Mouse (Mus musculus) hindbrain, embryonic 14.5 days (tissue): ENCODE results near the gene Adgre4. TPM values are rescaled to one million over a fixed set of nuclear protein-coding genes. Genes with fewer than 3 reads are reported as not detected.
A peak's percentile ranks its signal among the peaks of the same experiment; 100 is the strongest.
"Not testable (repeated sequence)": the region's sequence is repeated elsewhere in the genome, so short reads cannot be mapped to it uniquely, and the experiment has no call there.

ENCODE experiments used
- ATAC-seq: fragments of 200-750 bp; cut with Nextera tagmentation; 2 replicates; pipeline ENCODE4 v1.8.0; 2017; ENCODE audit warnings: moderate number of reproducible peaks, mild to moderate bottlenecking, moderate TSS enrichment, moderate library complexity; ENCODE audit not compliant: low FRiP score
- DNase-seq: peaks from one replicate; pipeline ENCODE4 v3.0.0-alpha.2; 2015; ENCODE audit warnings: low spot score
- H3K27ac ChIP-seq: fragments of 300-500 bp; sonication (generic); 2 replicates; pipeline ENCODE4 v1.5.1; 2014; ENCODE audit warnings: mild to moderate bottlenecking, moderate library complexity
- H3K27me3 ChIP-seq: fragments of 300-500 bp; sonication (generic); 2 replicates; pipeline ENCODE4 v1.6.1; 2014; ENCODE audit warnings: mild to moderate bottlenecking, low read length, mixed read lengths; ENCODE audit not compliant: control insufficient read depth, insufficient read depth
- H3K36me3 ChIP-seq: fragments of 300-500 bp; sonication (generic); replicated peaks from 2 replicates; pipeline ENCODE4 v1.6.1; 2014; ENCODE audit not compliant: control insufficient read depth, insufficient read depth
- H3K4me1 ChIP-seq: fragments of 300-500 bp; sonication (generic); replicated peaks from 2 replicates; pipeline ENCODE4 v1.6.1; 2014; ENCODE audit warnings: antibody characterized with exemption, low read length, mixed read lengths; ENCODE audit not compliant: control insufficient read depth, insufficient read depth
- H3K4me2 ChIP-seq: fragments of 300-500 bp; sonication (generic); replicated peaks from 2 replicates; pipeline ENCODE4 v1.6.1; 2014; ENCODE audit warnings: mild to moderate bottlenecking, moderate library complexity
- H3K4me3 ChIP-seq: fragments of 300-500 bp; sonication (generic); replicated peaks from 2 replicates; pipeline ENCODE4 v1.5.1; 2014; ENCODE audit warnings: mild to moderate bottlenecking, low read length
- H3K9ac ChIP-seq: fragments of 300-500 bp; sonication (generic); 2 replicates; pipeline ENCODE4 v1.6.1; 2014
- H3K9me3 ChIP-seq: fragments of 300-500 bp; sonication (generic); 2 replicates; pipeline ENCODE4 v1.6.1; 2016; ENCODE audit warnings: low read length; ENCODE audit not compliant: control insufficient read depth
- WGBS: fragments of 180-500 bp; shearing (Covaris S2); extraction: QIAGEN DNeasy Blood & Tissue Kit; methylation state at CpG from one replicate; pipeline ENCODE4 v1.1.7; 2014; 5-methylcytosine and 5-hydroxymethylcytosine counted together
- polyA plus RNA-seq: library from polyadenylated mRNA; unstranded; fragments of >200 nt; fragmentation: Nextera tagmentation; extraction: Ambion mirVana; gene quantifications from 2 replicates; pipeline ENCODE4 v1.2.1, GENCODE M21; 2014

Gene Adgre4
- polyA plus RNA-seq, 1 experiment from 2014 or later = 0.16 TPM

DNA sequence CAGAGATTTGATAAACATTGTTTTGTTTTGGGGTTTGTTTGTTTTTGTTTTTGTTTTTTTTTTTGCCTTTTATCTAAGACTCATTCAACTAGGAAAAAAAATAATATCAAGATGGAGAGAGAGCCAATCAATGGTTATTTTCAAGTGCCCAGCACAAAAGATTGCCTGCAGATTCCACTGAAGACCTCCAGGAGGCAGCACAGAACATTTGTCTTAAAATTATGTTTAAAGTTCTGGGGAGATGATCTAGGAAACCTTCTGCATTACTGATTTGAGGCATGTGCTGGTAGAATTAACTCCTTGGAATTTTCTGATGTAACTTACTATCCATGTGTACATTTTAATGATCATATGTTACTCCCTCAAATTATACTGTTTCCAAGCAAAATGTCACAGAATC is 63.9 kb downstream of the Adgre4 start:
- no peak for ATAC-seq
- H3K36me3 ChIP-seq = no peaks in the 10 kb centered on the region
- H3K4me3 ChIP-seq = no peak overlapping the region
- no peaks in the 10 kb centered on the region for H3K9me3 ChIP-seq
- H3K27ac ChIP-seq = no peak overlapping the region
- DNase-seq = peak; percentile 28
- H3K9ac ChIP-seq = no peak overlapping the region
- H3K4me1 ChIP-seq = no peaks in the 10 kb centered on the region
- no peaks in the 10 kb centered on the region for H3K27me3 ChIP-seq
- no peak overlapping the region for H3K4me2 ChIP-seq

DNA sequence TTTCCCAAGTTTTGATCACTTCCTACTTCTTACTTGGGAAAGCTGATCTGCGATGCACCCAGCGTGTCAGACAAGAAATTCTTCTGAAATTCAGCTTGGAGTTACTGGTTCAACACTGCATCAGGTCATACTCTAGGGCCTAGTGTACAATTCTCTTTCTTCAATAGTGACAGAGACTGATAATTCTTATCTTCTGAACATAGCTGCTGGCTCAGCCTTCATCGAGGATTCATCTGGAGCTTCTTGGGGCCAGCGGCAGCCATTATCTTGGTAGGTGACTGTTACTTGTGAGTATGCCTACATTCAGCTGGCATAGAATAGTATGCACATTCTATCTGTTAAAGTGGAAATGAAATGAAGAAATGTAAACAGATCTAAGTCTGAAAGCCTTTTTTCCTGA is 67.1 kb downstream of the Adgre4 start:
- DNase-seq = no peak
- Histone ChIP-seq H3K4me3 (no peak overlapping the region), H3K36me3 (no peaks in the 10 kb centered on the region), H3K4me2 (no peak overlapping the region), H3K4me1 (no peaks in the 10 kb centered on the region), H3K27ac (no peak overlapping the region), H3K27me3 (no peaks in the 10 kb centered on the region), H3K9me3 (no peaks in the 10 kb centered on the region), H3K9ac (no peak overlapping the region)
- WGBS = 94% methylated on average over 4 of the region's 4 CpGs
- no peak for ATAC-seq

DNA sequence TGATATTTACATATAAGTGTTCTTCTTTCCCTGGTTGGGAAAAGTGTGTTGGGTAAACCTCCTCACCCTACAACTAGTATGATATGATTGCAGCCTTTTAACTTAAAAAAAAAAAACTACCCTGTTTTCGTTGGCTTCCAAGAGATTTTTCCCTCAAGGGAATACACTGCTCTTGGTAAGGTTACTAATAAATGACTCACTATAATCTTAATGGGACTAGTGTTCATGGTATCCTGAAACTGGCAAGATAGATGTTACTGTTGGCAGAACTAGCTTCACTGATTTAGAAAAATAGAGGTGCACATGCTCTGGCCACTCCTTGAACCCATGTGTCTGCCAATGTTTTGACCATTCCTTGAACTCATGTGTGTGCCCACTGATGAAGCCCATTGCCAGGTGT is 71.8 kb downstream of the Adgre4 start:
- ATAC-seq = no peak
- WGBS = 74% methylated on average over 1 of the region's 1 CpGs
- H3K27me3 ChIP-seq = no peaks in the 10 kb centered on the region

DNA sequence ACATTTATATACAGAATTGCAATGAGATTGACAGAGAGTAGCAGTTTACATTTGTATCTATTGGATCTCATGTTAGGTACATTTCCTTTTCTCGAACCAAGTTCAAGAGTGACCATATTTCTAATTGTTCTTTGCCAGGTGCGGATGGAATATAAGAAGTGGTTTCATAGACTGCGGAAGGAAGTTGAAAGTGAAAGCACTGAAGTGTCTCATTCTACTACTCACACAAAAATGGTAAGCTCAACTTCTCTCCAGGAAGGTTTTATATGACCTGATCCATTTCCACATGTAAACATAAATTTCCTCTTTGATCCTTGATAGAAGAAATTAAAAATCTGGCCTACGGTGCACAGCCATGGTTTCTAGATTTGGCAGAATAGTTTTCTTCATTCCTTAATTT is 93.3 kb downstream of the Adgre4 start:
- Histone ChIP-seq H3K4me3 (no peak overlapping the region), H3K9me3 (no peaks in the 10 kb centered on the region), H3K4me1 (no peaks in the 10 kb centered on the region), H3K27me3 (no peaks in the 10 kb centered on the region), H3K4me2 (no peak overlapping the region), H3K9ac (no peak overlapping the region), H3K27ac (no peak overlapping the region), H3K36me3 (no peaks in the 10 kb centered on the region)
- 91% methylated on average over 4 of the region's 4 CpGs for WGBS
- no peak for DNase-seq
- ATAC-seq = no peak

More for the DNA sequence above, 71.8 kb downstream of the Adgre4 start:
- Histone ChIP-seq H3K4me1 (no peaks in the 10 kb centered on the region), H3K9me3 (no peaks in the 10 kb centered on the region), H3K36me3 (no peaks in the 10 kb centered on the region), H3K4me2 (no peak overlapping the region), H3K9ac (no peak overlapping the region), H3K4me3 (no peak overlapping the region), H3K27ac (no peak overlapping the region)
- DNase-seq = no peak

DNA sequence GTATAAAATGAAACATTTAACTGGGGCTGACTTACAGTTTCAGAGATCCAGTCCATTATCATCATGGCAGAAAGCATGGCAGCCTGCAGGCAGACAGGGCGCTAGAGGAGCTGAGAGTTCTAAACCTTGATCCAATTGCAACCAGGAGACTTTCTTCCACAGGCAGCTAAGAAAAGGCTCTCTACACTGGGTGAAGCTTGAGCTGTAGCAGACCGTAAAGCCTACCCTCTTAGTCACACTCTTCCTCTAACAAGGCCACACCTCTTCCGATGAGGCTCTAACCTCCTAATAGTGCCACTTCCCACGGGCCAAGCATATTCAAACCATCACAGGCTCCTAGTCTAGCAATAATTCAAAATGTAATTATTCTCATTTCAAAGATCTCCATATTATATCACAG is 127.4 kb downstream of the Adgre4 start:
- no peak overlapping the region for H3K4me3 ChIP-seq
- ATAC-seq (no peak), DNase-seq (no peak)
- H3K9ac ChIP-seq = no peak overlapping the region
- H3K27me3 ChIP-seq = no peaks in the 10 kb centered on the region
- WGBS = 89% methylated on average over 4 of the region's 4 CpGs
- H3K4me2 ChIP-seq = no peak overlapping the region; the same call in 1 of the 2 replicates
- H3K9me3 ChIP-seq = no peaks in the 10 kb centered on the region
- H3K36me3 ChIP-seq = no peaks in the 10 kb centered on the region
- H3K4me1 ChIP-seq = peaks cover 14% of the 10 kb centered on the region
- H3K27ac ChIP-seq = no peak overlapping the region

DNA sequence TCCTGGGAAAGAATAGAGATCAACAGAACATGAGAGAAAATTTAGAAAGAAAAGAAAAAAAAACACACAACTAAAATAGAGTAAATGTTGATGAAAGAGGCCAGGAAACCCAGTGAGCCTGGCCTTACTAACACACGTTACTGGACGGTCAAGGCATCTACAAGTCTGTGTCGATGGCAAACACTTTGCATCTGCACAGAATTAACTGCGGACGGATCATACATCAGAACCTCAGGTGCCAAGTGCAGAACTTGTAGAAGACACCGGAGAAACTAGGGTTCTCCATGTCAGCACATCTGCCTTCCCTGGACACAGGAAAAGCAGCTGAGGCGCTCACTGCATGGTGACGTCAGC is 128.5 kb downstream of the Adgre4 start:
- WGBS = 2% methylated on average over 6 of the region's 8 CpGs

DNA sequence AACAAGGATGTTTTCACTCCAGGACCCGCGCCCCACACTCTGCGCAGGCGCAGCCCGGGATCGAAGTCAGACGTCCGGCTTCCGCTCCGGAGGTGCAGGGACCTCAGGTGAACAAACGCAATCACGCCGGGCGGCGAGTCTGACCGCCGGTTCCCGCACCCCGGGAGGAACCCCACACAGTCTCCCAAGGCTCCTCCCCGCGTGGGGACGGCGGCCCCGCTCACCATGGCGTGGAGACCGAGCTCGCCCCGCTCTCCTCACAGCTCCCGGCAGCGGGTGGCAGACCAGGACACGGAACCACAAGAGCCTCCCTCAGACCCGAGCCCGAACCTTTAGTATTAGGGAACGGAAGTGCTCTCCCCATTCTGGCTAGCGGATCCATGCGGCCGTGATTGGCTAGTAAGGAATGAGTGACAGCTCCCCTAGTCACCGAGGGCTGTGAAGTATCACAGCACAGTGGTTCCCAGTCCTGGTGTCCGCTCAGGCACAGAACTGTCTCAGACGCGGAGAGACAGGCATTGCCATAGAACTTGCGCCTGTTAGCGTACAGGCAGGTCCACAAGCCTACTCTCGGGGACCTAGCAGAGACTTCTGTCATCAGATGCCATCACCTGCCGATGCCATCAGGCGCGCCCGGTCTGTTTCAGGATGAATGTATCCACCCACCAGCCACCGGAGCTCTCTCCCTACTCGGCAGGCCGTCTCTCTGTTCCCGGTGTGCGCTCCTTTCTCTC is 129.0 kb downstream of the Adgre4 start, which contains the start of gene Zfp119a:
Gene Zfp119a (minus strand): TSS at position 295 of the 734 bp plus-strand sequence.
- not testable (repeated sequence) for H3K27me3 ChIP-seq

More for the DNA sequence above, 128.5 kb downstream of the Adgre4 start:
- H3K4me1 ChIP-seq = peaks cover 14% of the 10 kb centered on the region
- peak overlapping the region; percentile 75 for H3K4me2 ChIP-seq
- H3K36me3 ChIP-seq, H3K27me3 ChIP-seq, ATAC-seq, H3K9me3 ChIP-seq: not testable (repeated sequence)
- H3K27ac ChIP-seq = peak overlapping the region; percentile 86
- peak overlapping the region; percentile 48 for H3K4me3 ChIP-seq
- peak overlapping the region; percentile 72 for H3K9ac ChIP-seq
- DNase-seq = peak; percentile 30

DNA sequence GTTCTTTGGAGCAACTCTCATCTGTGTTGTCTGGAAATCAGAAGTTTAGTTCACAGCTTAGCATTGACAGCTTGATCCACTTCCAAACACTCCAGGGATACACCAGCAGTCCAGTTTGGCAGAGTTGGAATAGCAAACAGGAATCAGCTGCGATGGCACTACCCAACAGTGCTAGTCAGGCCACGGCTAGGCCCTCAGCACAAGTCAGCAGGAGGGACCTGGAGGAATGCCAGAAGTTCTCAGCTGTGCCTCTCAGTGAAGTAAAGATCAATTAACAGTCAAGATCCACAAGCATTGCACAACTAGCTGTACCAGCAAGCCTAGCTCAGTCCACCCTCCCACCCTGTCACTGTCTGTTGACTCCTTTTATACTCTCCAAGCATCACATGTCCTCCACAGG is 133.8 kb downstream of the Adgre4 start:
- no peak overlapping the region for H3K9ac ChIP-seq
- H3K27ac ChIP-seq = no peak overlapping the region
- no peaks in the 10 kb centered on the region for H3K4me1 ChIP-seq
- H3K4me3 ChIP-seq = no peak overlapping the region
- 45% methylated on average over 2 of the region's 2 CpGs for WGBS
- ATAC-seq (no peak), DNase-seq (no peak)
- H3K4me2 ChIP-seq = no peak overlapping the region
- H3K9me3 ChIP-seq = no peaks in the 10 kb centered on the region
- peaks cover 5% of the 10 kb centered on the region; the same call in 1 of the 2 replicates for H3K27me3 ChIP-seq
- H3K36me3 ChIP-seq = no peaks in the 10 kb centered on the region

More for the DNA sequence above, 129.0 kb downstream of the Adgre4 start, which contains the start of gene Zfp119a:
- H3K4me3 ChIP-seq = peak within 1 kb of the TSS; percentile 48
- H3K36me3 ChIP-seq, H3K9me3 ChIP-seq: not testable (repeated sequence)
- ATAC-seq (peak; percentile 100), DNase-seq (peak; percentile 80)
- peak within 1 kb of the TSS; percentile 86 for H3K27ac ChIP-seq
- H3K4me2 ChIP-seq = peak within 1 kb of the TSS; percentile 75
- WGBS = under 1% methylated on average over 37 of the region's 53 CpGs
- peaks cover 14% of the 10 kb centered on the region for H3K4me1 ChIP-seq
- peak within 1 kb of the TSS; percentile 72 for H3K9ac ChIP-seq

DNA sequence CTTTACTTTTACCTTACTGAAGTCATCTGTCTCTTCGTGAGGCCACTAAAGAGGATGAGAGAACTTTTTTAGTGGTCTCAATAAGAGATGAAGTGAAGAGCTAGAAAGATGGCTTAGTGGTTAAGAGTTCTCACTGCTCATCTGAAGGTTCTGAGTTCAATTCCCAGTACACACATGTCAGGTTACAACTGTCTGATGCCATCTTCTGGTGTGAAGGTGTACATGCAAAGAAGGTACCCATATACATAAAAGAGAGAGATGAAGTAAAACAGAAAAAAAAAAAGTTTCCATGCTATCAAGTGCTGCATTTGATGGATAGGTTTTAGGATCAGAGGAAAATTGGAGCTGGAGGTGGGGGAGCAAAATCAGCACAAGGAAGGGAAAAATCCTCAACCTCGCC is 135.1 kb downstream of the Adgre4 start:
- Histone ChIP-seq H3K4me1 (no peaks in the 10 kb centered on the region), H3K4me3 (no peak overlapping the region), H3K9ac (no peak overlapping the region), H3K4me2 (no peak overlapping the region), H3K27me3 (peaks cover 5% of the 10 kb centered on the region; the same call in 1 of the 2 replicates), H3K36me3 (no peaks in the 10 kb centered on the region), H3K9me3 (no peaks in the 10 kb centered on the region), H3K27ac (no peak overlapping the region)
- 66% methylated on average over 2 of the region's 2 CpGs for WGBS
- no peak for ATAC-seq
- no peak for DNase-seq
